Mouse (Mus musculus) embryonic facial prominence, embryonic 15.5 days (tissue): ENCODE measurements at regions not wholly inside any gene's neighbourhood (a gene's known extent, or its start where the extent isn't known, plus 50 kb on each side); places are given as distances from the start of the nearest gene placed in this dataset.
A peak's percentile ranks its signal among the peaks of the same experiment; 100 is the strongest.

ENCODE experiments used
- ATAC-seq: fragments of 200-750 bp; cut with Nextera tagmentation; 2 replicates; pipeline ENCODE4 v1.8.0; 2017; ENCODE audit warnings: low read depth, moderate TSS enrichment; ENCODE audit not compliant: insufficient number of reproducible peaks, low FRiP score, low TSS enrichment
- H3K27ac ChIP-seq: fragments of 300-500 bp; sonication (generic); replicated peaks from 2 replicates; pipeline ENCODE4 v1.5.1; 2015; ENCODE audit warnings: mild to moderate bottlenecking, inconsistent platforms
- H3K27me3 ChIP-seq: fragments of 300-500 bp; sonication (generic); 2 replicates; pipeline ENCODE4 v1.6.1; 2015; ENCODE audit warnings: inconsistent platforms
- H3K36me3 ChIP-seq: fragments of 300-500 bp; sonication (generic); 2 replicates; pipeline ENCODE4 v1.6.1; 2015; ENCODE audit warnings: mild to moderate bottlenecking, inconsistent platforms
- H3K4me1 ChIP-seq: fragments of 300-500 bp; sonication (generic); 2 replicates; pipeline ENCODE4 v1.6.1; 2015; ENCODE audit warnings: inconsistent platforms
- H3K4me2 ChIP-seq: fragments of 300-500 bp; sonication (generic); replicated peaks from 2 replicates; pipeline ENCODE4 v1.6.1; 2015; ENCODE audit warnings: mild to moderate bottlenecking, inconsistent platforms
- H3K4me3 ChIP-seq: fragments of 300-500 bp; sonication (generic); replicated peaks from 2 replicates; pipeline ENCODE4 v1.5.1; 2015; ENCODE audit warnings: mild to moderate bottlenecking, inconsistent platforms
- H3K9ac ChIP-seq: fragments of 300-500 bp; sonication (generic); 2 replicates; pipeline ENCODE4 v1.6.1; 2015; ENCODE audit warnings: inconsistent platforms
- H3K9me3 ChIP-seq: fragments of 300-500 bp; sonication (generic); replicated peaks from 2 replicates; pipeline ENCODE4 v1.6.1; 2016; ENCODE audit warnings: inconsistent platforms
- WGBS: fragments of 180-500 bp; shearing (Covaris S2); methylation state at CpG from one replicate; pipeline ENCODE4 v1.1.7; 2015; 5-methylcytosine and 5-hydroxymethylcytosine counted together

- Histone ChIP-seq H3K36me3 (no peaks in the 10 kb centered on the region), H3K27me3 (no peaks in the 10 kb centered on the region), H3K4me2 (no peak overlapping the region), H3K9ac (no peak overlapping the region), H3K9me3 (no peaks in the 10 kb centered on the region), H3K27ac (no peak overlapping the region), H3K4me1 (0 out of 2 replicates have a peak, but pooled peaks cover 6% of the 10 kb centered on the region), H3K4me3 (no peak overlapping the region)
- no peak for ATAC-seq
- 83% methylated on average over 1 of the region's 1 CpGs for WGBS
Measured at GRCm38 (mm10) chr9:85407592-85407991, 80.4 kb upstream of the Tent5a start.

GRCm38 (mm10) chr9:85401736-85402135, 74.6 kb upstream of the Tent5a start:
- Histone ChIP-seq H3K9me3 (no peaks in the 10 kb centered on the region), H3K4me2 (no peak overlapping the region), H3K36me3 (no peaks in the 10 kb centered on the region), H3K4me1 (no peaks in the 10 kb centered on the region), H3K27me3 (no peaks in the 10 kb centered on the region), H3K4me3 (no peak overlapping the region), H3K9ac (no peak overlapping the region), H3K27ac (no peak overlapping the region)
- no peak for ATAC-seq
- WGBS = 80% methylated on average over 1 of the region's 1 CpGs

- Histone ChIP-seq H3K4me3 (no peak overlapping the region), H3K36me3 (no peaks in the 10 kb centered on the region), H3K27ac (no peak overlapping the region), H3K4me2 (no peak overlapping the region), H3K9ac (no peak overlapping the region), H3K4me1 (no peaks in the 10 kb centered on the region), H3K9me3 (no peaks in the 10 kb centered on the region), H3K27me3 (no peaks in the 10 kb centered on the region)
- no peak for ATAC-seq
- 51% methylated on average over 12 of the region's 12 CpGs for WGBS
Measured at GRCm38 (mm10) chr9:85400600-85401313, 73.6 kb upstream of the Tent5a start.

GRCm38 (mm10) chr9:85394975-85395374, 67.8 kb upstream of the Tent5a start:
- ATAC-seq = peak; percentile 54; the same call in 1 of the 2 replicates

GRCm38 (mm10) chr9:85391283-85391682, 64.1 kb upstream of the Tent5a start:
- H3K9ac ChIP-seq = no peak overlapping the region
- no peak for ATAC-seq
- H3K4me2 ChIP-seq = no peak overlapping the region
- no peak overlapping the region for H3K4me3 ChIP-seq
- H3K36me3 ChIP-seq = no peaks in the 10 kb centered on the region
- H3K27ac ChIP-seq = no peak overlapping the region
- no peaks in the 10 kb centered on the region for H3K9me3 ChIP-seq
- H3K4me1 ChIP-seq = no peaks in the 10 kb centered on the region
- WGBS = 87% methylated on average over 2 of the region's 2 CpGs
- H3K27me3 ChIP-seq = no peaks in the 10 kb centered on the region

More at GRCm38 (mm10) chr9:85394975-85395374, 67.8 kb upstream of the Tent5a start:
- H3K4me3 ChIP-seq = no peak overlapping the region
- no peaks in the 10 kb centered on the region for H3K27me3 ChIP-seq
- 56% methylated on average over 6 of the region's 6 CpGs for WGBS
- no peaks in the 10 kb centered on the region for H3K9me3 ChIP-seq
- H3K4me2 ChIP-seq = no peak overlapping the region
- no peaks in the 10 kb centered on the region for H3K36me3 ChIP-seq
- no peaks in the 10 kb centered on the region for H3K4me1 ChIP-seq
- no peak overlapping the region; the same call in 1 of the 2 replicates for H3K27ac ChIP-seq
- no peak overlapping the region for H3K9ac ChIP-seq

- no peak overlapping the region for H3K9ac ChIP-seq
- WGBS = 82% methylated on average over 7 of the region's 7 CpGs
- no peak overlapping the region for H3K4me3 ChIP-seq
- no peak overlapping the region for H3K27ac ChIP-seq
- no peaks in the 10 kb centered on the region for H3K9me3 ChIP-seq
- H3K36me3 ChIP-seq = no peaks in the 10 kb centered on the region
- no peaks in the 10 kb centered on the region for H3K4me1 ChIP-seq
- H3K4me2 ChIP-seq = no peak overlapping the region
- no peaks in the 10 kb centered on the region for H3K27me3 ChIP-seq
- no peak for ATAC-seq
Measured at GRCm38 (mm10) chr9:85388775-85389393, 61.7 kb upstream of the Tent5a start.

GRCm38 (mm10) chr9:85382413-85382812, 55.3 kb upstream of the Tent5a start:
- 90% methylated on average over 2 of the region's 2 CpGs for WGBS

GRCm38 (mm10) chr9:85380756-85381155, 53.6 kb upstream of the Tent5a start:
- H3K36me3 ChIP-seq = no peaks in the 10 kb centered on the region
- no peaks in the 10 kb centered on the region for H3K27me3 ChIP-seq
- H3K4me1 ChIP-seq = no peaks in the 10 kb centered on the region
- no peak overlapping the region for H3K4me2 ChIP-seq
- no peak for ATAC-seq
- no peaks in the 10 kb centered on the region for H3K9me3 ChIP-seq
- H3K9ac ChIP-seq = no peak overlapping the region
- no peak overlapping the region for H3K4me3 ChIP-seq
- no peak overlapping the region for H3K27ac ChIP-seq
- WGBS = 84% methylated on average over 5 of the region's 5 CpGs

More at GRCm38 (mm10) chr9:85382413-85382812, 55.3 kb upstream of the Tent5a start:
- no peak overlapping the region for H3K4me2 ChIP-seq
- H3K4me3 ChIP-seq = no peak overlapping the region
- H3K27ac ChIP-seq = no peak overlapping the region
- no peaks in the 10 kb centered on the region for H3K27me3 ChIP-seq
- H3K9ac ChIP-seq = no peak overlapping the region
- H3K9me3 ChIP-seq = no peaks in the 10 kb centered on the region
- H3K36me3 ChIP-seq = no peaks in the 10 kb centered on the region
- no peak for ATAC-seq
- no peaks in the 10 kb centered on the region for H3K4me1 ChIP-seq

GRCm38 (mm10) chr9:85379135-85379534, 52.0 kb upstream of the Tent5a start:
- 71% methylated on average over 2 of the region's 2 CpGs for WGBS
- Histone ChIP-seq H3K9me3 (no peaks in the 10 kb centered on the region), H3K4me1 (no peaks in the 10 kb centered on the region), H3K36me3 (no peaks in the 10 kb centered on the region), H3K27ac (no peak overlapping the region), H3K4me2 (no peak overlapping the region), H3K9ac (no peak overlapping the region), H3K4me3 (no peak overlapping the region), H3K27me3 (no peaks in the 10 kb centered on the region)
- ATAC-seq = no peak
